Mouse (Mus musculus) cerebral cortex, adult 2 months (tissue): ENCODE data around the gene Prpf4.

Source experiments
- WGBS: fragments of 180-500 bp; shearing (Covaris S2); methylation state at CpG from one replicate; pipeline ENCODE4 v1.1.7; 2018; 5-methylcytosine and 5-hydroxymethylcytosine counted together

Gene Prpf4

GRCm38 (mm10) chr4:62408601-62409282, at the start of gene Prpf4, which contains the start of gene Cdc26:
TSS of gene Prpf4 (plus strand) at chr4:62408797.
TSS of gene Cdc26 (minus strand) at chr4:62408642.
- WGBS = under 1% methylated on average over 39 of the region's 39 CpGs

GRCm38 (mm10) chr4:62359256-62359775, 49.3 kb upstream of the Prpf4 start:
- 27% methylated on average over 7 of the region's 7 CpGs for WGBS

- WGBS = under 1% methylated on average over 51 of the region's 51 CpGs
Measured at GRCm38 (mm10) chr4:62360088-62360804, 48.4 kb upstream of the Prpf4 start, which contains the start of the genes Fkbp15 and Slc31a1. TSS of gene Fkbp15 (minus strand) at chr4:62360548. TSS of gene Slc31a1 (plus strand) at chr4:62360727.

GRCm38 (mm10) chr4:62360805-62361455, 47.7 kb upstream of the Prpf4 start:
- WGBS = under 1% methylated on average over 22 of the region's 22 CpGs

DNA sequence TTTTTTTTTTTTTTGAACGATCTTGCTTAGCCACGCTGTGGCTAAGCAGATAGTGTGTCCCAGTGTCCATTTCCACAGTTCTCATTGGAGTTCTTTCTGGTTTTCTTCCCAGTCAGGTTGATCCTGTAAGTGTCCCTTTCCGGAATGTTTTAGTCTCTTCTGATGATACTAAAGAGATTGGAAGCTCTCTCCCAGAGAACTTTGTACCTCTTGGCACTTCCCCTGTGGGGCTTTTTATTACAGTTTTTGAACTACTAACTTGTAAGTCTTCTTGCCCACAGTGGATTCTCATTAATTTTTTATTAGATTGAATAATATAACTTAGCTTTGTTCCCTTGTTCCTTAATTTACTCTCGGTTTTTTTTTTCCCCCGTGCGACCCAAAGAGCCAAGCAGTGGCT, 47.0 kb upstream of the Prpf4 start:
- 28% methylated on average over 6 of the region's 6 CpGs for WGBS

DNA sequence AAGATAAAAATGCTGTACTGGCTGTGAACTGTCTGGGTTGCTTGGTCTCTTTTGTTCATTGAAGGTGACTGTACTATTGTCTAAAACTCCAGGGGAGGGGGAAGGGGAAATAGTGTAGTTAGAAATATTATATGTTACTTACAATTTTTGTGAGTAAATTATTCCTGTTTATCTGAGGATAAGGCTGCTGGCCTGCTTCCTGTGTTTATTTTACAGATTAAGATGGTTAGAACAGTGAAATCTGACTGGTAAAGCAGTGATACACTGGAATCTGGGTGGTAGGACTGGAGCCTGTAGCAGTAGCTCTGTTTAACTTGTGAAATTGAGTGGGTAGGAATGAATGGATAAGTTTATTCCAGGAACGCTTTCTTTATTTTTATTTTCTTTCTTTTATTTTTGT, 46.6 kb upstream of the Prpf4 start:
- 53% methylated on average over 1 of the region's 1 CpGs for WGBS

GRCm38 (mm10) chr4:62362437-62362836, 46.2 kb upstream of the Prpf4 start:
- 72% methylated on average over 2 of the region's 2 CpGs for WGBS

GRCm38 (mm10) chr4:62364299-62364698, 44.3 kb upstream of the Prpf4 start:
- WGBS = 88% methylated on average over 8 of the region's 8 CpGs

GRCm38 (mm10) chr4:62366291-62366690, 42.3 kb upstream of the Prpf4 start:
- WGBS = 63% methylated on average over 4 of the region's 4 CpGs

DNA sequence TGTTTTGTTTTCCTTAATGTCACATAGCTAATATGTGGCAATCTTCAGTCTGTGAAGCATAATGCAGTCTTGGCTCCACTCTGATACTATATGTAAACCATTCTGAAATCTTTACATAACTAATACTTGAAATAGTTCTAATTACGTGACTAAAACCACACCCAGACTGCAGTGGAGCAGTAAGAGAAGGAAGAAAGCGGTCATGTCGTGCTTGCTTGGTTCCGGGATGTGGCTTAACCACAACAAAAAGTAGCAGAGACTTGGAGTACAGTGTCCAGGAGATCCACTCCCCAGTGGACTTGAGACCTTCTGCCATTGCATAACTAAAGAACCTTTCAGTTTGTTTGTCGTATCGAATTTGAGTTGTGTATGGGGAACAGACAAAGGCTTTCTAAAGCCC, 41.0 kb upstream of the Prpf4 start:
- 82% methylated on average over 6 of the region's 6 CpGs for WGBS

GRCm38 (mm10) chr4:62369091-62369490, 39.5 kb upstream of the Prpf4 start:
- 74% methylated on average over 3 of the region's 3 CpGs for WGBS

GRCm38 (mm10) chr4:62372410-62372809, 36.2 kb upstream of the Prpf4 start:
- WGBS = 30% methylated on average over 1 of the region's 1 CpGs

GRCm38 (mm10) chr4:62372818-62373520, 35.6 kb upstream of the Prpf4 start:
- 85% methylated on average over 9 of the region's 9 CpGs for WGBS

DNA sequence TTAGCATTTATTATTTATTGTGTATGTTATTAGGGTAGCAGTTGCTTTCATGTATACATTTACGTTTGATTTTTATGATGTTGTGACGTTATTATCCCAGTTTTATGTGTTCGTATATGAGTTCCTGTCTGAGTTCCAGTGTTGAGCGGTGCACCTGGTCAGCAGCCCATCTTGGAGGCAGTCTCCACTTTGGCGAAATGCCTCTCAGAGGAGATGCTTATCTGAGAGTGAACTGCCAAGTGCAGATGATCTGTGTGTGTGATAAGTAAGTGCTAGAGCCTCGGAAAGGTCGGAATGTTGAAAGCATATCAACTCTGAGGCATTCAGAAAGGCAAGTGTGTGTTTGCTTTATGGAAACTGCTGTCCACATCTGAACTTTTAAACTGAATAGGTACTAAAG, 34.9 kb upstream of the Prpf4 start:
- WGBS = 85% methylated on average over 7 of the region's 7 CpGs

DNA sequence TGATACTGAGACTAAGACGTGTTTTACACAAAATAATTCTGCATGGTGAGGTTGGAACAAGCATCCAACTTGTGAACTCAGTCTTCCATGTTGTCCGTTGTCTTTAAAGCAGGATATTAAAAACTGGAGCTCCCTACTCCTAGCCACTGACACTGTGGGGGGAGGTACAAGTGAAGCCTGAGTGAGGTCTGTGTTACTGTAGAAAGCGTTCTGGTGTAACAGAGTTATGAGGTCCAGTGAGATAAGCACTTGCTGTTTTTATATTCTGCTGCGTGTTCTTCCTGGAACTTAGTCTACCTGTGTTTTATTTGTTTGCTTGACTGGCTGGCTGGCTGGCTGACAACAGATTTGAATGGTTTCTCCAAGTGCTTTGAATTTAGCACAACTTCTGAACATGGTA, 34.3 kb upstream of the Prpf4 start:
- WGBS = 70% methylated on average over 4 of the region's 4 CpGs

DNA sequence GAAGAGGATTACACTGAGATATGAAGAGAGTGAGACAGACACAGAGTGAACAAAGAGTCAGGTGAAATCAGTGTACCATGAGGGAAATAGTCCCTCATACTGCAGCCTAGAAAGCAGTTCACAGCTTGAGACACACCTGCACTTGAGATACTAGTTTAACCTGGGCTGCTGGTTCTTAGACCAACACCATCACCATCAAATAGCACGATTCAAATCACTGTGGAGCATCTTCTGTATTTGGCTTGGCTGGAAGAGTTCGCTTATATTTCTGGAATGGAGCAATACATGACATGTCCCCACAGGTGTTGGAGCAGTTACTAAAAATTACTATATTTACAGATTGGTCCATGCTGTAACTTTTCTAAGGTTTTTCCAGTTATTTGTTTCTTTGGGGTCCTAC, 32.5 kb upstream of the Prpf4 start:
- WGBS = 92% methylated on average over 2 of the region's 2 CpGs

- WGBS = 88% methylated on average over 9 of the region's 9 CpGs
Measured at GRCm38 (mm10) chr4:62379724-62380381, 28.7 kb upstream of the Prpf4 start.

- WGBS = 94% methylated on average over 6 of the region's 6 CpGs
Measured at GRCm38 (mm10) chr4:62383207-62383606, 25.4 kb upstream of the Prpf4 start.

DNA sequence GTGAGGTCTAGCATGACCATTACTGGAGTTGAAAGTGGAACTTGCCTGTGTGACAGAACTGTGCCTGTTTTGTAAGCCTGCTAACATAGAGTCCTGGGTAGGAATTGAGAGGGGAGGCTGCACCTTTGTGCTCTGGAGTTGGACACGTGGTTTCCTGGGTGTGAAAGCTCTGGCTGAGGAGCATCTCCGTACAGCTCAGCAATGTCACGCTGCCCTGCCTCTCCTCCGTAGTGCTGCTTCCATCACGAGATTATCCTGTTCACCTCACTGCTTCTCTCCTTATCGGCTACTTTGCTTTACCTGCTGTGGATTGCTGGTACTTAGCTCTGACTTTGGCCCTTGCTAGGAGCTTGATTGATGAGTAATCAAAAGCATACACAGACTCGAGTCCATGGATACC, 24.8 kb upstream of the Prpf4 start:
- 87% methylated on average over 7 of the region's 7 CpGs for WGBS

DNA sequence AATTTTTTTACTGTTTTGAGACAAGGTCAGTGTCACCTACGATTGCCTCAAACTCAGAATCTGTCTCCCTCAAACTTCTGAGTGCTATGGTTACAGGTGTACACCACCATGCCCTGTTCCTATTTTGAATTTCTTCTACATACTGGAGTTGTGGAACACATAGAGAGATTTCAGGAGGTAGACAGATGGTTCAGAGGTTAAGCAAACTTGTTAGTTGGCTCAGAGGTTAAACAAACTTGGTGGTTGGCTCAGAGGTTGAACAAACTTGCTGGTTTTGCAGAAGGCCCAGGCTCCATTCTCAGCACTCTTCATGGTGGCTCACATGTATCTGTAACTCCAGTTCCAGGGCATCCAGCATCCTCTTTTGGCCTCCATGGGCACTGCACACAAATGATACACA, 24.4 kb upstream of the Prpf4 start:
- WGBS = 94% methylated on average over 1 of the region's 1 CpGs

- WGBS = 67% methylated on average over 7 of the region's 7 CpGs
Measured at GRCm38 (mm10) chr4:62385439-62385838, 23.2 kb upstream of the Prpf4 start.
